Mouse (Mus musculus) ES-E14 (cell line): ENCODE data around the gene Dynlrb1.

ENCODE experiments used
- CHD2 ChIP-seq: IDR thresholded peaks from 2 replicates; pipeline ENCODE4 v1.6.1; 2014; ENCODE audit warnings: mild to moderate bottlenecking, low read depth, low read length, inconsistent platforms
- HCFC1 ChIP-seq: IDR thresholded peaks from 2 replicates; pipeline ENCODE4 v1.6.1; 2012; ENCODE audit warnings: low read length, inconsistent platforms, borderline replicate concordance; ENCODE audit not compliant: insufficient read depth
- MAFK ChIP-seq: IDR thresholded peaks from 2 replicates; pipeline ENCODE4 v1.6.1; 2014; ENCODE audit warnings: mild to moderate bottlenecking, low read depth, low read length, inconsistent platforms; ENCODE audit not compliant: insufficient read depth
- ZC3H11A ChIP-seq: IDR thresholded peaks from 2 replicates; pipeline ENCODE4 v1.6.1; 2012; ENCODE audit warnings: low read depth, mild to moderate bottlenecking, inconsistent platforms, low read length, borderline replicate concordance
- ZNF384 ChIP-seq: IDR thresholded peaks from 2 replicates; pipeline ENCODE4 v1.6.1; 2012; ENCODE audit warnings: low read depth, low read length, inconsistent platforms

DNA sequence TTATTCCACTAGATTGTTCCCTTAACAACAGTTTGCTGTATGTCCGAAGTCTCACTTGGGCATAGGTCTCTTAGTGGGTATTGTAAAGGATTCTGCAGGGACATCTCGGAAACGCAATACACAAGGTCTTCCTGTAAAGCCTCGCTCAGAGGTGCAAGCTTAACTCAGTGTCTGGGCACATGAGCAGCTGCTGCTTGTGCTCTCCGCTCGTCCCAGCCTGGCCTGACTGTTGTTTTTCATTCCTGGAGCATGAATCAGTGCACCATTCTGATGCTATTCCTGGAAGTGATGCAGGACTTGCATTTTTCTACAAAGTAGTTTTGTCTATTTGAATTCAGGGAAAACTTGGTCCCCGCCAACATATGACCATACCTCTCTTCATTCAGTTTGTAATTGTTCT is 11.6 kb upstream of the Dynlrb1 start:
- TF ChIP-seq MAFK (no peak), HCFC1 (no peak), ZNF384 (no peak), ZC3H11A (no peak), CHD2 (no peak)
